Mouse (Mus musculus): Measurements from ENCODE around the gene Tc2n. TPM values are rescaled to one million over a fixed set of nuclear protein-coding genes. Genes with fewer than 3 reads are reported as not detected.

Tc2n gene
- total RNA-seq, 2 experiments from 2014 or later: 0.27 to 0.53 TPM

Other genes with a start within 250 kb of the Tc2n start
- 10 to 100 TPM; 13.8 to 15.3 TPM for gene Fbln5, start 100.5 kb upstream of the Tc2n start, total RNA-seq (2021)
- gene Trip11, start 194.7 kb upstream of the Tc2n start, total RNA-seq (2021): 10 to 100 TPM; 25.0 to 25.9 TPM
- 10 to 100 TPM; 20.4 to 21.9 TPM for gene Atxn3, start 239.7 kb upstream of the Tc2n start, total RNA-seq (2021)